Mouse (Mus musculus) adipose tissue, adult 10 weeks (tissue): Measurements from ENCODE around the gene Mcu. TPM values are rescaled to one million over a fixed set of nuclear protein-coding genes. Genes with fewer than 3 reads are reported as not detected.

Experiments
- polyA plus RNA-seq: library from polyadenylated mRNA; stranded (reverse); fragments of 350-450 nt; fragmentation: Illumina TruSeq; extraction: RNeasy Lipid Tissue Mini Kit (QIAGEN cat#74804); gene quantifications from one replicate; pipeline ENCODE4 v1.2.3, GENCODE M21; 2014; ENCODE audit warnings: low read depth, low replicate concordance

Gene Mcu
- 7.8 TPM for polyA plus RNA-seq

GRCm38 (mm10) chr10:59616522-59616921 lies at the start of gene Mcu:
Gene Mcu, minus strand, starts transcription at chr10:59616692.

GRCm38 (mm10) chr10:59615981-59616520 lies 441 bp downstream of the Mcu start, which contains the start of gene Gm10322:
Gene Gm10322, plus strand, starts transcription at chr10:59616063.

DNA sequence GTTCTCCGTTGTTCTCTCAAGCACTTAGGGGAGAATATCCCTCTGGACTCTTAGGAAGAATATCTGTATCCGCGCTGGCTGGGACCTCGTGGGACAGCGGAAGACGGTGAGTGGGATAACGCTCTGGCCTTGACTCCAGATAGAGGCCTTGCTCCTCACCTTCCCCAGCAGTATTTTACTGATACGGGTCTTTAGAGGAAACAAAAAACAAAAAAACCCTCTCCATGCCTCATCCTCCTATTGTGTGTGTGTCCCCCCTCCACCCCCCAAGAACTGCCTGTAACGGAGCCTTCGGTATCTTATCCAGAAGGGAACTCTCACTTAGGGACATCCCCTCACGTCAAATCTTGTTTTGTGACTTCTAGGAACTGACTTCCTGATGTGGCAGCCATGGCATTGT lies 174.8 kb downstream of the Mcu start, which contains the start of gene Oit3:
TSS of gene Oit3 (minus strand) at position 44 of the 400 bp plus-strand sequence.

GRCm38 (mm10) chr10:59402899-59403792 lies 213.3 kb downstream of the Mcu start, which contains the start of gene Pla2g12b:
Gene Pla2g12b, plus strand, starts transcription at chr10:59403660.

Other genes starting within 250 kb of the Mcu start
- gene Gm10273, start 221.1 kb downstream of the Mcu start, polyA plus RNA-seq = 2.1 TPM
- gene Pla2g12b, start 213.0 kb downstream of the Mcu start, polyA plus RNA-seq = 0.60 TPM
- 0.72 TPM for gene Oit3, start 174.9 kb downstream of the Mcu start, polyA plus RNA-seq
- gene Gm10322, start 629 bp downstream of the Mcu start, polyA plus RNA-seq = not detected
- 32.7 TPM for gene Micu1, start 85.8 kb upstream of the Mcu start, polyA plus RNA-seq